Mouse (Mus musculus) left cerebral cortex, postnatal 36 days (tissue): ENCODE data around the gene Wdr5b. TPM values are rescaled to one million over a fixed set of nuclear protein-coding genes. Genes with fewer than 3 reads are reported as not detected.
A peak's percentile ranks its signal among the peaks of the same experiment; 100 is the strongest.
"Not testable (repeated sequence)": the region's sequence is repeated elsewhere in the genome, so short reads cannot be mapped to it uniquely, and the experiment has no call there.

Experiments used
- DNase-seq, 2 experiments: peaks; one replicate each; pipeline ENCODE4 v3.0.0; 2021 to 2022; ENCODE audit warnings: low spot score in 2 of 2, mixed read lengths in 1 of 2
- intact Hi-C: fragments of 180-260 bp; cut with DNase I; formaldehyde crosslinking; loops from one replicate; pipeline ENCODE4 v1.15.1; 2025
- total RNA-seq, 2 experiments: library from RNA; stranded (reverse); gene quantifications; 2 replicates each; pipeline ENCODE4 v1.2.3; 2021

Gene Wdr5b
- 1 to 10 TPM; 3.8 to 4.8 TPM for total RNA-seq

DNA sequence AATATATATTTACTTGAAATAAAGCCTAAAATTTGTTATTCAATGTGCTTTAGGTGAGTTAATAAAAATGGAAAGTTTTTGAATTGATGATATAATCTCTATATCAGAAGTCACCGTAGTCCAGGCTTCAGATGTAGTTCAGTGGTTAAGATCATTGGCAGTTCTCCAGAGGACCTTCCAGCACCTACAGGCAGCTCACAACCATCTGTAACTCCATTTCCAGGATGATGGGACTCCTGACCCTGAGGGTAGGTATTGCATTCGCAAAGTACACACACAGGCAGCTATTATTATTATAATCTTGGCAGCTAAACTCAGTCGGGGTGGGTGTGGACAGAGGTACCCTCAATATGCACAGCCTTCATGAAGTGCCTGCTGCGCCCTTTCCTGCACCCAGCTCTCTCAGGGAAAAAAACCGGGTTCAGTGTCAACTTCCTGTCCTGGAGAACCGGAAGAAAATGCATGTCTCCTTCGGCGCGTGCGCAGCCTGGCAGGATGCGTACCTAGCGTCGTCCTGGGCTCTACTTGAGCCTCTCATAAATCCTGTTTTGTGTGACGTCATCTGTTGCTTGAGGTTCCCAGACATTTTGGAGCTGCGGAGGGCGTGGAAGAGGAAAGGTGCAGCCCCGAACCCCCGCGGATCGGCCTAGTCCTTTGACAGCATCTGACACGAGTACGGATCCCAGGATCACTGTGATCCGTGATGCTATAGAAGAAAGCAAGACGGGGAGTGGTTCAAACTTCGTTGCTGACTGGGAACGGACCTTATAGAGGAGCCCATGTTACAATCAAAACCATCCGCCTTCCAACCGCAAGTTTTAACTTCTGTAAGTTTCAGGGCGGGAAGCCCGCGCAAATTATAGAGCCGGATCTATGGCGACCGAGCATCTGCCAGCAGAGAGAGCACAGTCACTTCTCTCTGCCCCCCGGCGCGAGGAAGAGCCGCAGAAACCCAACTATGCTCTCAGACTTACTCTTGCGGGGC lies at the start of gene Wdr5b:
TSS of gene Wdr5b (plus strand) at position 551 of the 985 bp plus-strand sequence.
- DNase-seq, result peak; percentile 91 to 93
- intact Hi-C loops, result loop anchor here (2.0 kb wide), 1 partner anchor 30 kb away; the partner anchor contains the start of genes Ccdc58 and Fam162a

DNA sequence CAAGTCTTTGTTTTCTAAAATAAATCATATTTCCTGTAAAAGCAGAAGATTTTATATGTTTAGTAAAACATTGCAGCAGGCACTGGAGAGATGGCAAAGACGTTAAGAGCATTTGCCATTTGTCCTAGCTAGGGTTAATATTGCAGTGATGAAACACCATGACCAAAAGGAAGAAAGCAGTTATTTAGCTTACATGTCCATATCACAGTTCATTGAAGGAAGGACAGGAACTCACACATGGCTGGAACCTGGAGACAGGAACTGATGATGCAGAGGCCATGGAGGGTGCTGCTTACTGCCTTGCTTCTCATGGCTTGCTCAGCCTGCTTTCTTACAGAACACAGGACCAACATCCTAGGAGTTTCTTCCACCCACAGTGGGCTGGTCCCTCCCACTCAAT lies 48.6 kb upstream of the Wdr5b start:
- no peak for DNase-seq

DNA sequence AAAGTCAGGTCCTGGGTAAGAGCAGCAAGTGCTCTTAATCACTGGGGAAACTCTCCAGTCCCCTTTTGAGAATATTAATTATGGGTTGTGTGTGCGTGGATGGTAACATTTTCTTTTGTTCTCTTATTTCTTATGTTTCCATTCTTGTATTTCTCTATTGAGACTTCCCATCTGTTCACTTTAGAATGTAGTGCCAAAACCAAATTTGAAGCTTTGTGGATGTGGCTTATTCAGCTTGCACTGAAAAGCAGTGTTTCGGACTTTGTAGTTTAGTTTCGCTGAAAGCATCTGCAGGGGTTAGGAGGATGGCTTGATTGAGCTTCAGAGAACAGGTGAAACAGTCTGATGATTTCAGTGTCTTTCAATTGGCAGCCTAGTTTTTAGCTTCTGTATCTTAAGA lies 47.7 kb upstream of the Wdr5b start:
- intact Hi-C loops, result no loop called here
- DNase-seq, result no peak

More for the DNA sequence above, 48.6 kb upstream of the Wdr5b start:
- intact Hi-C loops, result no loop called here

DNA sequence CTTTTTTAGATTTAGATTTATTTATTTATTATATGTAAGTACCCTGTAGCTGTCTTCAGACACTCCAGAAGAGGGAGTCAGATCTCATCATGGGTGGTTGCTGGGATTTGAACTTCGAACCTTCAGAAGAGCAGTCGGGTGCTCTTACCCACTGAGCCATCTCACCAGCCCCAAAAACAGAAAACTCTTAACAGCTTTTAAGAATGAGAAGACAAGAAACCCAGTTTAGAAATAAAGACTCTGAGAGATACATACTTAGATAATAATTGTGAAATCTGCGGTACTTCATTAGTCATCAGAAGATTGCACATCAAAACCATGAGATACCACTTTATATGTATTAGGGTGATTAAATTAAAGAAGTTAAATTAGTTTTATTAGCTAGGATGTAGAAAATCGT lies 42.1 kb upstream of the Wdr5b start:
- intact Hi-C loops, DNase-seq: not testable (repeated sequence)

DNA sequence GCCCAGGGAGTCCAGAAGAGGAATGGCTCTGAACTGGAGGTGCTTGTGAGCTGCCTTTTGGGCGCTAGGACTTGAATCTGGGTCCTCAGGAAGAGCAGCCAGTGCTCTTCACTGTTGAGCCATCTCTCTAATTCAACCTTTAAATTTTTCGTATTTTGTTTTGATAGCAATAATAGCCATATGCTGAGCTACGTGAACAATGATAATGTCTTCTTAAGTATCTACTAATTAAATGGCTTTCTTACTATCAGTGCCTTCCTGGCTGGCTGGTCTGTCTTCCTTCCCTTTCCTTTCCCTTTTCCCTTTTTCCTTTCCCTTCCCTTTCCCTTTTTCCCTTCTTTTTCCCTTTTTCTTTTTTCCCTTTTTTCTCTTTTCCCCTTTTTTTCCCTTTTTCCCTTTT lies 32.6 kb upstream of the Wdr5b start:
- no peak for DNase-seq
- intact Hi-C loops, result no loop called here

DNA sequence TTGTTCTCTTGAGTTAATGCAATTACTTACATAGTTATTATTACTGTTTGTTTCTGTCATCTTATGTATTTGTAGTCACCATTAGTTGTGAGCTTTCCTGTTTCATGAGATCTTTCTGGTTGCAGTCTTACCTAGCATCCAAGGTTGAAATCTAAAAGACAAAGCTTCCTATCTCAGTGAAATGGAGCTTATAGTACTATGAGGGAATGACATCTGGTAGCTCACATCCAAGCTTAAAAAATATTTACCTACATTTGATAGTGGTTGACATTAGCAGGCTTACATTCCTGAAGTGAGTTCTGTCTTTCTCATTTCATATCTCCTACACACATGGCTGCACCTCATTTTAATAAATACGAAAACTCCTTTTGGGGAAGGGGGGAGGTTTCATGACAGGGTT lies 24.7 kb upstream of the Wdr5b start:
- intact Hi-C loops, result no loop called here
- DNase-seq, result no peak

DNA sequence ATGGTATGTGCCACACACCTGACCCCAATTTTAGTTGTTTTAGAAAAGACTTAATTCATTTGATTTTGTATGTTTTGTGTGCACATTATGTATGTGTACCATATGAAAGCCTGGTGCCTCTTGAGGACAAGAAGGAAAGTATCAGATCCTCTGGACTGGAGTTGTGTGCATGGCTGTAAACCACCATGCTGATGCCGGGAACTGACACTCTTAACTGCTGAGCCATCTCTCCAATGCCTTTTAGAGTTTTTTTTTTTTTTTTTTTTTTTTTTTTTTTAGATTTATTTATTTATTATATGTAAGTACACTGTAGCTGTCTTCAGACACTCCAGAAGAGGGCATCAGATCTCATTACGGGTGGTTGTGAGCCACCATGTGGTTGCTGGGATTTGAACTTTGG lies 12.9 kb upstream of the Wdr5b start:
- DNase-seq, intact Hi-C loops: not testable (repeated sequence)

DNA sequence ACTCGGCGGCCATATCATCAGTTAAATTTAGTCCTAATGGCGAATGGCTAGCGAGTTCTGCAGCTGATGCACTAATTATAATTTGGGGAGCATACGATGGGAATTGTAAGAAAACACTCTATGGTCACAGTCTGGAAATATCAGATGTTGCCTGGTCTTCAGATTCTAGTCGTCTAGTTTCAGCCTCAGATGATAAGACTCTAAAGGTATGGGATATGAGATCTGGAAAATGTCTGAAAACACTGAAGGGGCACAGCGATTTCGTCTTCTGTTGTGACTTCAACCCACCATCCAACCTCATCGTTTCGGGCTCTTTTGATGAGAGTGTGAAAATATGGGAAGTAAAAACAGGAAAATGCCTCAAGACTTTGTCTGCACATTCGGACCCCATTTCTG lies 633 bp downstream of the Wdr5b start:
- intact Hi-C loops, result loop anchor here (2.0 kb wide), 1 partner anchor 29 kb away; the partner anchor contains the start of genes Ccdc58 and Fam162a
- DNase-seq, result no peak

DNA sequence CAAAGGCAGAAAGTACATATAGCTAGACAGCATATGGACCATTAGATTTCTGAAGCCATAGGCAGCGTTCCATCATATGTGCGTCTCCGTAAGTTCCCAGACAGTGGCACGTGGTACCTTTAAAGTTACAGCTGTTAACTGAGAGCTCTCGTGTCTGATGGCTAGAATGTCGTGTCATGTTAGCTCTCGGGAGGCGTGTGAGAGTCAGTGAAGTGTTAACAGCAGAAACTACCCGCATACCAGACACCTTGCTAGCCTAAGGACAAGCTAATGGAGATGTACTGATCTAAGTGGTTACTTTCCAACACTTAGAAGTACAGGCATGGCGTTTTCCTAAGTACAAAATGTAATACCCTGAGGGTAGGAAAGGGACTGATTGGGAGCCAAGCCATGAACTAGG lies 2.1 kb downstream of the Wdr5b start:
- DNase-seq, result no peak
- intact Hi-C loops, result no loop called here

DNA sequence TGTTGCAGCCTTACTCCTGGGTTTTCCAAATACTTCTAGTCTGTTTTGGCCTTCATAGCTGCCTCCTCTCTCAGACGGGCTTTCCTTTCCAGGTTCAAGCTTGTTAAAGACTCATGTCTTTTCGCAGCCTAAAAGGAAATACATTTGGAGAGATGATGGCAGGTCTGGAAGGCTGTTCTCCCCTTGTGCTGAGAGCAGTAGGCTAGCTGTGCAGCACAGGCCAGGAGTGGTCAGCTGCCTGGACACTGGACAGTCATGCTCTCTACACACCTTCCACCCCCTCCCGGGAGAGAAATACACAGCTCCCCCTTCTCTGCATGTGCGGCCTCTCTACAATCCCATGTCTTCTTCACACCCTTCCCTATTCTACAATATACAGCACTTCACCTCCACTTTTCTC lies 3.0 kb downstream of the Wdr5b start:
- DNase-seq, result no peak
- intact Hi-C loops, result no loop called here

DNA sequence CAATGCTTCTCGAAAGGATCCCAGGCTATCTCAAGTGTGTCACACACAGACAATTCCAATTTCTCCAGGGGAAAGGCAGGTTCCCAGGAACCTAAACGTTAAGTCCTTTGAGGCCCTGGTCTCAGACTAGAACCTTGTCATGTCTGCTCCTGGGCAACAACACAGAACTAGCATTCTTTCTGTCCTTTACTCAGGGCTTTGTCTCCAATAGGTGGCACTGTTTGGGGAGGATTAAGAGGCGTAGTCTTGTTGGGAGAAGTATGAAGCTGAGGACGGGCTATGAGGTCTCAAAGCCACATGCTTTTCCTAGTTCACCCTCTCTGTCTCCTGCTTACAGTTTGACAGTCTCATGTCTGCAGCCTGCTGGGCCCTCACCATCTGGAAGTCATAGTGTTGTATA lies 6.5 kb downstream of the Wdr5b start:
- no peak for DNase-seq
- intact Hi-C loops, result no loop called here

DNA sequence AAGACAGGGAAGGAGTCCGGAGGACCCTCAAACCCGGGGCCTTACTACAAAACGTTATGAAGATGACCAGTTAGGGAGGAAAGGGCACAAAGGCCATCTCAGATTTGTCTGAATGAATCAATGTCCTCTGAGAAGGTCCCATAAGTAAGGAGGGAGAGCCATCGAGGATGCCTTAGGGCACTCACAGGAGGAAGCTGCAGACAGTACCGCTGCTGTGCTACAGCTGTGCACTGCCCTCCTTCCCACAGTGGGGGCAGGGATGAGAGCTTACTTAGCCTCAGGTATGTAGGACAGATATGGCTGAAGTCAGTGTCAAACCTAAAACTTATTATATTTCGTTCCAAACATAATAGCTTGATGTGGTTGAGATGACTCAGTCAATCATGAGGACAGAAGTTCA lies 10.5 kb downstream of the Wdr5b start:
- intact Hi-C loops, result no loop called here
- no peak for DNase-seq

DNA sequence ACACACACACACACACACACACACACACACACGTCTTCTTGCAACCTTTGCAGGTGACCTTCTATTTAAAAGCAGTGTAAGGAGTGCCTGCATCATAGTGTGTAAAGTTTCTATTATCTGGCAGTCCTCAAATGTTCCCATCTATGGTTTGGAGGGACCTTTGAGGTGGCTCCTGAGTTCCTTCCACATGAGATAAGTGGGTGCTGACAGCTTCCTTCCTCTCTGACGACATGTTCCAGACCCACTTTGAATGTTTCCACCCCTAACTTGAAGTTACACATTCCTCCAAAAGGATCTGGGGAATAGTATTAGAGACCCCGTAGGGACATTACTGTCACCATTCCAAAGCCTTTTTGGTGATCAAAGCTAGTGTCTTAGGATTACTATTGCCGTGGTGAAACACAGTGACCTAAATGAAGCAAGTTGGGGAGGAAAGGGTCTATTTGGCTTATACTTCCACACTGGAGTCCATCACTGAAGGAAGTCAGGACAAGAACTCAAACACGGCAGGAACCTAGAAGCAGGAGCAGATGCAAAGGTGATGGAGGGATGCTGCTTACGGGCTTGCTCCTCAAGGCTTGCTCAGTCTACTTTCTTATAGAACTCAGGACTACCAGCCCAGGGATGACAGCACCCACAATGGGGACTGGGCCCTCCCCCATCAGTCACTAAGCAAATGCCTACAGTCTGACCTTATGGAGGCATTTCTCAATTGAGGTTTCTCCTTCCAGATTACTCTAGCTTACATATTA lies 12.7 kb downstream of the Wdr5b start:
- DNase-seq, result no peak
- intact Hi-C loops, result no loop called here

DNA sequence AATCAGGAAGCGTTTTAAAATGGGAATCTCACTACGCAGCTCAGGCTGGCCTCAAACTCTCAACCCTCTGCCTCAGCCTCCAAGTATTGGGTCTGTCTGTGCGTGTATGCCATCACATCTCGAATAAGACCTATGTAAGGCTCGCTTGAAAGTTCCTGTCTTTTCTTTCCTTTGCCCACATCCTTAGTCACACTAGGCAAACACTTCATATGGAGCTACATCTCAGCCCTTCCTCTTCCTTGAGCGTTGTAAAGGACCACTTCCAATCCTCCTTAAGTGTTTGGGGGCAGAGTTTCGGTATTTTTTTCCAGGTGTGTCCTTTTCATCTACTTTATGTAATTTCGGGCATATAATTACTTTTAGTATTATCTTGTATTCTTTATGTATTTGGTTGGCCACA lies 13.9 kb downstream of the Wdr5b start:
- intact Hi-C loops, result no loop called here
- DNase-seq, result no peak

DNA sequence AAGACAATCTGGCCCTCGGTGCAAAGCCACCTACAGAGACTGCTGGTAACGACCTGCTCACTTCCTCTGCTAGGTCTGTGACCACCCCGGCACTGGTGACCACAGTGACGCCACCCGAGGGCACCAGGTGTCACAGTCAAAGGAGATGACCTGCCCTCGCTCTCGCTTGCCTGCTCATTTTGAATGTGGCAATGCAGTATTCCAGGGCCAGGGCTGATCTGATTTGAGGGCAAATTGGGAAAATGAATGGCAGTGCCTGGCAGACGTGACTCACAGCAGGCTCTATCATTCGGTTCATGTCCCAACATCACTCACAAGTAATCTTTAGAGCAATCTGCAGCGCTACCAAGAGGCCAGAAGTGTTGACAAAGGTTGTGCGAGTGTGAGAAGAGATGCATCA lies 15.4 kb downstream of the Wdr5b start:
- no peak for DNase-seq
- intact Hi-C loops, result no loop called here

DNA sequence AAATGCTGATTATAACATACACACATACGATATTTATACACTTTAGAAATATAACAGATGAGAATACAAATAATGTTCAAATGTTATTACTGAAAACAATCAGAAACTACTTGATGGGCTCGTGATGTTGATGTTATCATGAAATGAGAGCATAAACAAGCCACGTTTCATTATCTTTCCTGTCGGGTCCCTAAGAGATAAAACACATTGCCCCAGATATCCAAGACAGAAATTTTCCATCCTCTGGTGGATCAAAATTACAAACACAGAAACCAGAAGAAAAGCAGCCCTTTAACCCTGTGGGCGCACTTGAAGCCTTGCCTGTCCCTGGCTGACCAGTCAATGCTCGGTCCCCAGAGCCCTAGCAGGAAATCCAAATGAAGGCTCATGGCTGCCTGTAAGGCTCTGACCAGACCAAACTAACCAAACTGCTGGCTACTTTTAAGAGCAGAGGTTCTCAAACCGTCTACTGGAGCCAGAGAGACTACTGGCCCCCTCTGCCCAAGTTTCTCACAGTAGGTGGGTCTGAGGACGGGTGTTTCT lies 17.0 kb downstream of the Wdr5b start:
- intact Hi-C loops, result no loop called here
- no peak for DNase-seq

DNA sequence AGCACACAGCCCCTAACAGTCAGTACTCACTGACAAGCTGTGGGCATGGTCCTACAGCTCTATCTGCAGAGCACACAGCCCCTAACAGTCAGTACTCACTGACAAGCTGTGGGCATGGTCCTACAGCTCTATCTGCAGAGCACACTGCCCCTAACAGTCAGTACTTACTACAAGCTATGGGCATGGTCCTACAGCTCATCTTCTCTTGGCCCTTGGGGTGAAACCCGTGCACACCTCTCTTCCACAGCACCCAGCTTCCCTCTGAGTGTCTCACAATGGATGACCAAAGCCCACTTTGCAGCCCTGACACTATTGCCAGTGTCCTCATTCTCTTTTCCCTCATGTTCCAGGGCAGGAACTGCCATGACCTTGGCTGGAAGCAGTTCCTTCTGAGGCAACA lies 21.5 kb downstream of the Wdr5b start:
- DNase-seq, intact Hi-C loops: not testable (repeated sequence)

DNA sequence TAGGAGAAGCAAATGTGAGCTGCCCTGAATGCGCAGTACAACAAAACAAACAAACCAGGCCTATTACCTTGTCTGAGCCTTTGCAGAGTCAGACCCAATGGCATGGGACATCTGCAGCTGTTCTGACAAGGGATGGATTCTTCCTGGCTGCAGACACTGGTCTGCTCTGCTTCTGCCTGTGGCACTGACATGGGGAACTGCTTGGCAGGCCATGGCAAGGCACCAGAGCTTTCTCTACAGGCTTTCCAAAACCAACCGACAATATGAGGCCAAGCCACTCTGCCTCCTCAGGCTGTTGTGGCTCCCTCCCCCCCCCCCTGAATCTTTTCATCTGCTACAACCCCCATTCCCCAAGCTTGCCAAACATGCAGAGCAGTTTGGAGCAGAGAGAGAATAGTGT lies 22.3 kb downstream of the Wdr5b start:
- intact Hi-C loops, result no loop called here
- DNase-seq, result no peak

DNA sequence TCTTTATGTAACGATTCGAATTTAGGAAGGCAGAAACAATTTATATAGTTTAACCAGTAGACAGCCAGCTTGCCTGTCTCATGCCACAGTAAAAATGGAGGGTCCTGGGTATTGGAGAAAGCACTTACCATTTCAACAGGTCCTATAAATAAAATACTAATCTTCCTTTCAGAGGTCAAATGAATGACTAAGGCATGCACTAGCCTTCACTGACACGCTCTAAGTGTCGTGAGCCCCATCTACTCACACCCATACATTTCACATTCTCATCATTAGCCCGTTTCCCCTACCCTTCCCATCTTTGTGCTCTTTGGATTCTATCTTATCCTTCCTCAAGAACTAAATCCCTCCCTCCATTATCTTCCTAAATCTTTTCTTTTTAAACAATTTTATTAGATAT lies 23.9 kb downstream of the Wdr5b start:
- intact Hi-C loops, result no loop called here
- DNase-seq, result no peak

DNA sequence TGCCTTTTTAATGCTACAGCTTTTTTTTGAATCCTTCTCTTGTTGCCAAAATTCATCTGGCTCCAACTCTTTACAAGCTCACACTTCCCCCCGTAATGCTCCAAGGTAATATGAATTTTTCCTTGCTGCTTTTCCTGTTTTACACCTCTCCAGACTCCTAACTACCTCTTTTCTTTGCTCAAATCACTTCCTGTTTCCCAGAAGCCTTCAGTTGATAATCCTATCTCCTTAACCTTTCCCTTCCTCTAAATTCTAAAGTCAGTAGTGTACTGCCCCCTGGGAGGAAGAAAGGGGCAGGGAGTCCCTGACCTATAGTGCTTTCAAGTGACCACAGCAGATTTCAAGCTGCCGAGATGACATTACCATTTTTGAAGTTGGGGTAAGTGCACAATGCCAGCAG lies 26.7 kb downstream of the Wdr5b start:
- intact Hi-C loops, result no loop called here
- DNase-seq, result no peak
